Mouse (Mus musculus): ENCODE measurements around the gene Mrps7. TPM values are rescaled to one million over a fixed set of nuclear protein-coding genes. Genes with fewer than 3 reads are reported as not detected.

The Mrps7 gene
- polyA plus RNA-seq, 1 experiment from 2014 or later: 101 TPM

DNA sequence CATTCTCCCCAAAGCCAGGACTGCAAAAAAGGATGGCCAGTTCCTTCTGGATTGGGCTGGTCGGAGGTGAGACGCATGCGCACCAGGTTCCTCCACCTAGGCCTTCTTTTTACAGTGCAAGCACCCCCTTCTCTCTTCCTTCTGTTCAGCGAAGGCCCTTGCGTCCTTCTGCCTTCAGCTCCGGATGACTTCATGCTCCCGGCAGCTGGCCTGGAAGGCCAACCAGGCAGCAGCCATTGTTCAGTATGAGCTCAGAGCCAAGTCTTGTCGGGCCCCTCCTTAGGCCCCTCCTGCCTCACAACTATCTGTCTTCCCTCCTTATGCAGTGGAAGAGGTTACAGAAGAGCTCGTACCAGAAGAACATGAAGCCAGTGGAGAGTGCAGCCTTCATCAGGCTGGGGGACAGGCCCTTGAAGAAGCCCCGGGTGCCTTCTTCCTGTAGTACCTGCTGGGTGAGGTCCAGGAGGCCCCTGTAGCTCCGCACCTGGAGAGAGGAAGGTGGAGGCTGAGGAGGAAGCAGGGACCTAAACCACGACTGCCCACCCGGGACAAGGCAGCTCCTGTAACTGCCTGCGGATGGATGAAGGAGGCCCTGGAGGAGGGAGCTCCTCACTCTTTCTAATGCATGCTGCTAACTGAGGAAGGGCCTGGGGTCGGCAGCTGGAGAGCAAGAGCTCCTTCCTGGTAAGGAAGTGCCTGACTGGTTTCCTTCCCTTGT lies 11.5 kb downstream of the Mrps7 start:
- Histone ChIP-seq H3K4me1 (ENCODE audit: insufficient read depth, low read length) (peaks cover 41% of the 10 kb centered on the region), H3K4me3 (ENCODE audit: low read length) (no peak overlapping the region), H3K9me3 (ENCODE audit: low read length) (no peaks in the 10 kb centered on the region), H3K9ac (replicated peaks; ENCODE audit: low read length) (0 out of 2 replicates have a peak overlapping the region, but pooled peaks have one; percentile 31), H3K4me2 (replicated peaks; ENCODE audit: low read depth, low read length) (no peak overlapping the region), H3K36me3 (ENCODE audit: insufficient read depth, low read length) (peaks cover 11% of the 10 kb centered on the region), H3K27ac (ENCODE audit: low read length) (peak overlapping the region; percentile 45), H3K27me3 (ENCODE audit: insufficient read depth, low read length) (no peaks in the 10 kb centered on the region)
- no peak for ATAC-seq (ENCODE audit: low FRiP score, low TSS enrichment)
- WGBS: 69% methylated on average over 15 of the region's 15 CpGs

DNA sequence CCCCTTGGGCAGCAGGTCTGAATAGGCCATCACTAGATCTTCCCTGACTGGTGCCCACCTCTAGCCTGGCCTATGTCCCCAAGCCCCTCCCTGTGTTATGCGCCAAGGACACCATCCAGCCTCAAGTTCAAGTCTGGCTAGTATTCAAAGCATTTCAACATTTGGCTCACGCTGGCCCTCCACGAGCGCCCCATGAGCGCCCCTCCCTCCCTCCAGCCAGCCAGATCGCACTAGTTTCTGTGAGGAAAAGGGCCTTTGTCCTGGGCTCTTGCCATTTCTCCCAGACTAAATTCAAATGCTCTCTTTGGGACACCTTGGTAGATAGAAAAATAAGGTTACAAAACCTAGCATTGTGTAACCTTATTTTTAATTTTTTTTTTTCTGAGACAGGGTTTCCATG lies 12.2 kb downstream of the Mrps7 start:
- Histone ChIP-seq H3K4me3 (ENCODE audit: low read length) (no peak overlapping the region), H3K27me3 (ENCODE audit: insufficient read depth, low read length) (no peaks in the 10 kb centered on the region), H3K27ac (ENCODE audit: low read length) (peak overlapping the region; percentile 45; the same call in 1 of the 2 replicates), H3K36me3 (ENCODE audit: insufficient read depth, low read length) (peaks cover 16% of the 10 kb centered on the region), H3K9me3 (ENCODE audit: low read length) (no peaks in the 10 kb centered on the region), H3K4me2 (replicated peaks; ENCODE audit: low read depth, low read length) (no peak overlapping the region), H3K4me1 (ENCODE audit: insufficient read depth, low read length) (peaks cover 41% of the 10 kb centered on the region), H3K9ac (replicated peaks; ENCODE audit: low read length) (no peak overlapping the region)
- 92% methylated on average over 6 of the region's 6 CpGs for WGBS
- ATAC-seq (ENCODE audit: low FRiP score, low TSS enrichment): no peak

DNA sequence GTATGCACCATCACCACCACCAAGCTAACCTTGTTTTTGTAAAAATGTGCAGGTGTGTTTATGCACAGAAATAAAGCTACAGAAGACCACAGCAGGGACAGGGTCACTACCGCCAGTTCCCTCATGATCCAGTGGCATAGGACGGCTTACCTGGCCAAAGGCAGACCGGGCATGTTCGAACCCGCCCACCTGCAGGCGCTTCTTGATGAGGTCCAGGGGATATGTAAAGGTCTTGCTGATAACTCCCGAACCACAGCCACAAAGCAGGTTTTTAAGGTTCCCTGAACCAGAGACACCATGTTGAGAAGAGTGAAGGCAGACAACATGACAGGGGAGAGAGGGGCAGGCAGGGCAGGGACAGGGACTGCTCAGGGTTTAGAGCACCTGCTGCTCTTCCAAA lies 12.6 kb downstream of the Mrps7 start:
- no peak overlapping the region for H3K4me2 ChIP-seq (replicated peaks; ENCODE audit: low read depth, low read length)
- no peak overlapping the region for H3K9ac ChIP-seq (replicated peaks; ENCODE audit: low read length)
- no peak overlapping the region for H3K27ac ChIP-seq (ENCODE audit: low read length)
- H3K27me3 ChIP-seq (ENCODE audit: insufficient read depth, low read length): no peaks in the 10 kb centered on the region
- peaks cover 20% of the 10 kb centered on the region for H3K36me3 ChIP-seq (ENCODE audit: insufficient read depth, low read length)
- no peak overlapping the region for H3K4me3 ChIP-seq (ENCODE audit: low read length)
- peaks cover 37% of the 10 kb centered on the region for H3K4me1 ChIP-seq (ENCODE audit: insufficient read depth, low read length)
- no peak for ATAC-seq (ENCODE audit: low FRiP score, low TSS enrichment)
- no peaks in the 10 kb centered on the region for H3K9me3 ChIP-seq (ENCODE audit: low read length)
- WGBS: 91% methylated on average over 7 of the region's 7 CpGs

DNA sequence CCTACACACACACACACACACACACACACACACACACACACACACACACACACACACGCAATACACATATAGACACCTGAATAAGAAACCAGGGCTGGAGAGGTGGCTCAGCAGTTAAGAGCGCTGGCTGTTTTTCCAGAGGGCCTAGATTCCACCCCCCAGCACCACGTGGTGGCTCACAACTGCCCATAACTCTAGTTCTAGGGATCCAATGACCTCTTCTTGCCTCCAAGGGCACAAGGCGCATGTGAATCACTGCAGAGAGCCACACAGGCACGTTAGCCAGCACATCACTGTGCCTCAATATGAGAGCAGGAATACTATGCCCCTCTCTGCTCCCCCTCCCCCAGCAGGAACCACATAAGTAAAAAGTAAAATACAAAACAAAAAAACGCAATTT lies 13.2 kb downstream of the Mrps7 start:
- ATAC-seq (ENCODE audit: low FRiP score, low TSS enrichment): no peak
- no peaks in the 10 kb centered on the region for H3K27me3 ChIP-seq (ENCODE audit: insufficient read depth, low read length)
- no peak overlapping the region for H3K4me3 ChIP-seq (ENCODE audit: low read length)
- no peaks in the 10 kb centered on the region for H3K9me3 ChIP-seq (ENCODE audit: low read length)
- no peak overlapping the region for H3K4me2 ChIP-seq (replicated peaks; ENCODE audit: low read depth, low read length)
- H3K9ac ChIP-seq (replicated peaks; ENCODE audit: low read length): no peak overlapping the region
- peaks cover 31% of the 10 kb centered on the region for H3K4me1 ChIP-seq (ENCODE audit: insufficient read depth, low read length)
- no peak overlapping the region for H3K27ac ChIP-seq (ENCODE audit: low read length)
- H3K36me3 ChIP-seq (ENCODE audit: insufficient read depth, low read length): peaks cover 22% of the 10 kb centered on the region
- 80% methylated on average over 6 of the region's 6 CpGs for WGBS

DNA sequence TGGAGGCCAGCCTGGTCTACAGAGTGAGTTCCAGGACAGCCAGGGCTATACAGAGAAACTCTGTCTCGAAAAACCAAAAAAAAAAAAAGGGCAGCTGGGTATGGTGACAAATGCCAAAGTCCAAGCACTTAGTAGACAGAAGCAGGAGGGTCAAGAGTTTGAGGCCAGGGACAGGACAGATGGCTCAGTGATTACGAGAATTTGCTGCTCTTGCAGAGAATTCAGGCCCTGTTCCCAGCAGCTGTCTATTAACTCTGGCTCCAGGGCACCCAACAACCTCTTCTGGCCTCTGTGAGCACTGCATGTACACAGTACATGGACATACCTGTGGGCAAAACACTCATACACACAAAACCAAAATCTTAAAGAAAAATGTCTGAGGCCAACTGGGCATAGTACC lies 14.3 kb downstream of the Mrps7 start:
- Histone ChIP-seq H3K36me3 (ENCODE audit: insufficient read depth, low read length) (peaks cover 33% of the 10 kb centered on the region), H3K27ac (ENCODE audit: low read length) (no peak overlapping the region), H3K9me3 (ENCODE audit: low read length) (no peaks in the 10 kb centered on the region), H3K4me1 (ENCODE audit: insufficient read depth, low read length) (peaks cover 28% of the 10 kb centered on the region), H3K4me3 (ENCODE audit: low read length) (no peak overlapping the region), H3K27me3 (ENCODE audit: insufficient read depth, low read length) (no peaks in the 10 kb centered on the region), H3K9ac (replicated peaks; ENCODE audit: low read length) (no peak overlapping the region), H3K4me2 (replicated peaks; ENCODE audit: low read depth, low read length) (no peak overlapping the region)
- ATAC-seq (ENCODE audit: low FRiP score, low TSS enrichment): no peak
- WGBS: 89% methylated on average over 2 of the region's 2 CpGs

DNA sequence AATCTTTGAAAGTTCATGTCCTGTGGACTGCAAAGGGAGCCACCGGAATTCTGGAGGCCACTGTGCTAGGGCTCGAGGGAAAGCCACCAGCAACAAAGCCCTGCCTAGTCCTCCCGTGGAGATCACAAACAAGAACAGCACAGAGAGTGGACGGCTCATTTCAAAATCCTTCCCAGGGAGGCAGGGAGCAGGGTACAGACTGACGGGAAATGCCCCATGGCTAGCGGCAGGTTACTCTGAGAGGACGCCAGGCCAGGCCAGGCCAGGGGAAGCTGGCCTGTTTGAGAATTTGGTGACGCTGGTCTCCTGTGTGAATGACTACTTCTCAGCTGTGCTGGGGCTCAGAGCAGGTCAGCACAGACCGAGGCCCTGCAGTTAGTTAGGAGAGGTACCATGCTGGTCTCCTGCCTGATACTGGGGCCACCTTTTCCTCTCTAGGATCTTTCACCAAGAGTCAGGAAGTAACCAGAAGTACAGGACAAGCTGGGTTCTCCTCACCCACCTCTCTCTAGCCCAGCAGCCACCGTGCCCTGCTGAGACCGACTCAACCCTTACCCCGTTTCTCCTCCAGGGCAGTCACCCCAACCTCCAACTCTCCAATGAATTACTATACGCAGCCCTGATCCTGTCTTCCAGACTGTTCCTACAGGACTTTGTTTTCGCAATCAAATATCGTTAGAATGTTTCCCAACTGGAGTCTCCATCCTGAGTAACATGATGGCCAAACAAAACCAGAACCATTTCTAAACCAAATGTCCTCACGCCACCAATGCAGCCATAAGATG lies 15.2 kb downstream of the Mrps7 start:
- no peak for ATAC-seq (ENCODE audit: low FRiP score, low TSS enrichment)
- Histone ChIP-seq H3K9ac (replicated peaks; ENCODE audit: low read length) (no peak overlapping the region), H3K4me1 (ENCODE audit: insufficient read depth, low read length) (peaks cover 19% of the 10 kb centered on the region), H3K9me3 (ENCODE audit: low read length) (no peaks in the 10 kb centered on the region), H3K36me3 (ENCODE audit: insufficient read depth, low read length) (peaks cover 34% of the 10 kb centered on the region), H3K27me3 (ENCODE audit: insufficient read depth, low read length) (no peaks in the 10 kb centered on the region), H3K27ac (ENCODE audit: low read length) (no peak overlapping the region), H3K4me2 (replicated peaks; ENCODE audit: low read depth, low read length) (no peak overlapping the region), H3K4me3 (ENCODE audit: low read length) (no peak overlapping the region)
- WGBS: 89% methylated on average over 16 of the region's 16 CpGs

DNA sequence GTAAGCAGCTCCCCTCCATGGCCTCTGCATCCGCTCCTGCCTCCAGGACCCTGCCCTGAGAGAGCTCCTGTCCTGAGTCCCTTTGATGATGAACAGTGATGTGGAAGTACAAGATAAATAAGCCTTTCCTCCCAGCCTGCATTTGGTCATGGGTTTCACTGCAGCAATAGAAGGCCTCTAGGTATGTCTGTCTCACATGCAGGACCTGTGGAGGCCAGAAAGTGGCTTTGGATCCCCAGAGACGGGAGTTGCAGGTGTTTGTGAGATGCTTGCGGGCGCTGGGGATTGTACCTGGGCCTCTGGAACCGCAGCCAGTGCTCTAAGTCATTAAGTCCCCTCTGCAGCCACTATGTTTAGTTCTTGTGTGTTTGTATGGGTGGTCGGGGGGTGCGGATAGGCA lies 16.2 kb downstream of the Mrps7 start:
- 97% methylated on average over 7 of the region's 7 CpGs for WGBS
- H3K4me1 ChIP-seq (ENCODE audit: insufficient read depth, low read length): peaks cover 9% of the 10 kb centered on the region; the same call in 1 of the 2 replicates
- H3K4me3 ChIP-seq (ENCODE audit: low read length): no peak overlapping the region
- no peaks in the 10 kb centered on the region for H3K27me3 ChIP-seq (ENCODE audit: insufficient read depth, low read length)
- ATAC-seq (ENCODE audit: low FRiP score, low TSS enrichment): no peak
- H3K27ac ChIP-seq (ENCODE audit: low read length): no peak overlapping the region
- no peaks in the 10 kb centered on the region for H3K9me3 ChIP-seq (ENCODE audit: low read length)
- peaks cover 34% of the 10 kb centered on the region for H3K36me3 ChIP-seq (ENCODE audit: insufficient read depth, low read length)
- H3K4me2 ChIP-seq (replicated peaks; ENCODE audit: low read depth, low read length): no peak overlapping the region
- no peak overlapping the region for H3K9ac ChIP-seq (replicated peaks; ENCODE audit: low read length)

DNA sequence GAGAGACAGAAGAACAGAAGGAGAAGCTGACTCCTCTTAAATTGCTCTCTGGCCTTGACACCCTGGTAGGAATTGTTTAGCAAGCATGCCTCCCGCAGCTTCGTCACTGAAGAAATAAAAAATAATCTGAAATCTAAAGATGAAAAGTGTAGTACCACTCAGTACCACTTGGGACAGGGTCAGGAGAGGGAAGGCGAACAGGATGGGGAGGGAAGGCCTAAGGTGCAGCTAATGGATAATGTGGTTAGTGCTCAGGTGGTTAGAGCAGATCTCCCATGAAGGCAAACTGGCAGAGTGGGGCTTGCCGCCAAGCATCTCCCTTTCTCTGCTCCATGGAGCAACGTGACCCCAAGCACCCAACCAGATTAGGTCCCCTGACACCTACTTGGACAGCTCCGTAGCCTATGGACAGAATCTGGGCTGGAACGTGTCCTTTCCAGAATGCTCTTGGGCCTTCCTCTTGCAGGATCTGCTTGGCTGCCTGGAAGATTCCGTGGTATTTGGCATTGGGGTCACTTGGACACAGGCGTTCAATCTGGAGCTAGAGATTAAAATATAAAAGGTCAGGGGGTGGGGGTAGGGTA lies 19.9 kb downstream of the Mrps7 start:
- Histone ChIP-seq H3K27ac (ENCODE audit: low read length) (no peak overlapping the region), H3K4me2 (replicated peaks; ENCODE audit: low read depth, low read length) (no peak overlapping the region), H3K36me3 (ENCODE audit: insufficient read depth, low read length) (peaks cover 30% of the 10 kb centered on the region), H3K9me3 (ENCODE audit: low read length) (no peaks in the 10 kb centered on the region), H3K4me3 (ENCODE audit: low read length) (no peak overlapping the region), H3K9ac (replicated peaks; ENCODE audit: low read length) (no peak overlapping the region), H3K4me1 (ENCODE audit: insufficient read depth, low read length) (peaks cover 16% of the 10 kb centered on the region), H3K27me3 (ENCODE audit: insufficient read depth, low read length) (no peaks in the 10 kb centered on the region)
- WGBS: 76% methylated on average over 9 of the region's 9 CpGs
- no peak for ATAC-seq (ENCODE audit: low FRiP score, low TSS enrichment)

DNA sequence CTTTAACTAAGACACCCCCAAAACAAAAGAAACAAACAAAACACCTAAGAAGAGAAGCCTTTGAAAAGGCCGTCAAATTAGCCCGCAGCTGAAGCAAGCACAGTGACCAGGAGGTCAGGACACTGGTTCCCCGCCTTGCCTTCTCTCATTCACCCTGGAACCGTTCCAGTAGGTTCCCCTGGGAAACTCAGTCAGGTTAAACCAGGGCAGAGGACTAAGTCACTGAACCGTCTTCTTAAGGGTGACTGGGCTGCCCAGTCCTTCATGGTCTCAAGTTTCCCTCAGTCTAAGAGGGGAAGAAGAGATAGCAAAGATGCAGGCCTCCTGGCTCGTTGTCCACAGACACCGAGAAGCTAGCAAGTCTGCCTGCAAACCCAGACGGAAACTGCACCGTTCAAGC lies 22.2 kb downstream of the Mrps7 start:
- H3K9me3 ChIP-seq (ENCODE audit: low read length): no peaks in the 10 kb centered on the region
- H3K4me1 ChIP-seq (ENCODE audit: insufficient read depth, low read length): peaks cover 18% of the 10 kb centered on the region
- peak; percentile 14; the same call in 1 of the 2 replicates for ATAC-seq (ENCODE audit: low FRiP score, low TSS enrichment)
- 28% methylated on average over 9 of the region's 9 CpGs for WGBS
- H3K27ac ChIP-seq (ENCODE audit: low read length): peak overlapping the region; percentile 85
- H3K36me3 ChIP-seq (ENCODE audit: insufficient read depth, low read length): peaks cover 18% of the 10 kb centered on the region
- H3K4me3 ChIP-seq (ENCODE audit: low read length): peak overlapping the region; percentile 12; the same call in 1 of the 2 replicates
- H3K27me3 ChIP-seq (ENCODE audit: insufficient read depth, low read length): no peaks in the 10 kb centered on the region
- 0 out of 2 replicates have a peak overlapping the region, but pooled peaks have one; percentile 2 for H3K9ac ChIP-seq (replicated peaks; ENCODE audit: low read length)
- H3K4me2 ChIP-seq (replicated peaks; ENCODE audit: low read depth, low read length): peak overlapping the region; percentile 87
